ENCODE assay signal across 20 mouse cellular contexts in genomic region chr2:27037008-27037407, GRCm38 (mm10). TPM values are rescaled to one million over a fixed set of nuclear protein-coding genes. Genes with fewer than 3 reads are reported as not detected.
DNase-seq lines count a peak whose midpoint lies in the region; ATAC-seq and TF ChIP-seq lines count a peak whose summit lies in the region.
"Had no signal": no experiment of that assay in that cellular context is flagged by ENCODE, and none has a peak within 500 bp of the region (broad histone marks: within the 10 kb centered on the region; RNA-seq: fewer than 3 reads in every experiment).

No protein-coding gene starts in this region.

- no peak for TF ChIP-seq CTCF in midbrain, postnatal 0 days (IDR thresholded peaks at IDR 0.05)

- peaks cover 3% of the 10 kb centered on the region; the same call in 1 of the 2 replicates for H3K4me1 ChIP-seq in kidney, embryonic 15.5 days
- H3K4me1 ChIP-seq in midbrain, embryonic 13.5 days (replicated peaks): no peaks in the 10 kb centered on the region
- H3K4me1 ChIP-seq in midbrain, postnatal 0 days (ENCODE audit: insufficient read depth, low read length): no peaks in the 10 kb centered on the region
- H3K4me1 ChIP-seq: midbrain, embryonic 15.5 days had no signal

- no peaks in the 10 kb centered on the region for H3K36me3 ChIP-seq in kidney, embryonic 15.5 days
- no peaks in the 10 kb centered on the region for H3K36me3 ChIP-seq in midbrain, embryonic 13.5 days
- H3K36me3 ChIP-seq in midbrain, postnatal 0 days (ENCODE audit: insufficient read depth, low read length): no peaks in the 10 kb centered on the region
- H3K36me3 ChIP-seq in myocyte (ENCODE audit: control insufficient read depth, insufficient read depth): no peaks in the 10 kb centered on the region
- H3K36me3 ChIP-seq: forebrain, embryonic 12.5 days; G1E; liver, embryonic 15.5 days; midbrain, embryonic 15.5 days had no signal

- intact Hi-C loops in heart, postnatal 14 days (cut with DNase I): no loop called here

- TF ChIP-seq POLR2A in myocyte (IDR thresholded peaks at IDR 0.05; ENCODE audit: insufficient read length, low read depth): no peak

- no peak overlapping the region for H3ac ChIP-seq in myocyte (ENCODE audit: control insufficient read depth, insufficient read length)

- no peaks in the 10 kb centered on the region for H3K27me3 ChIP-seq in kidney, embryonic 15.5 days
- peaks cover 5% of the 10 kb centered on the region; the same call in 1 of the 2 replicates for H3K27me3 ChIP-seq in midbrain, embryonic 13.5 days
- H3K27me3 ChIP-seq in midbrain, postnatal 0 days (ENCODE audit: insufficient read depth, low read length): no peaks in the 10 kb centered on the region
- peaks cover 35% of the 10 kb centered on the region for H3K27me3 ChIP-seq in myocyte (ENCODE audit: control insufficient read depth, insufficient read depth, insufficient read length)
- H3K27me3 ChIP-seq: liver, embryonic 15.5 days; midbrain, embryonic 15.5 days had no signal

- DNase-seq in kidney, postnatal 4 days: no peak
- no peak for DNase-seq in midbrain, postnatal 0 days (ENCODE audit: low spot score)
- DNase-seq in R1 (ENCODE audit: low read depth, low spot score): peak; percentile 64
- no peak for DNase-seq in heart, postnatal 14 days
- DNase-seq: adrenal gland, adult 8-10 months; cerebellum, postnatal 10 days; gastrocnemius, postnatal 14 days; heart, postnatal 10 days; kidney, adult 2 months; right cerebral cortex, postnatal 14 days had no signal

- no peak overlapping the region for H3K4me2 ChIP-seq in kidney, embryonic 15.5 days
- no peak overlapping the region for H3K4me2 ChIP-seq in midbrain, embryonic 13.5 days (replicated peaks)
- H3K4me2 ChIP-seq in midbrain, postnatal 0 days (ENCODE audit: low read depth, low read length, poor library complexity, severe bottlenecking): no peak overlapping the region
- peak overlapping the region; percentile 46 for H3K4me2 ChIP-seq in myocyte (ENCODE audit: low read depth)
- H3K4me2 ChIP-seq: forebrain, embryonic 12.5 days; liver, embryonic 15.5 days; midbrain, embryonic 15.5 days had no signal

- no peak overlapping the region for H3K9ac ChIP-seq in kidney, embryonic 15.5 days
- 0 out of 2 replicates have a peak overlapping the region, but pooled peaks have one; percentile 32 for H3K9ac ChIP-seq in midbrain, embryonic 13.5 days (replicated peaks)
- H3K9ac ChIP-seq in midbrain, postnatal 0 days (replicated peaks; ENCODE audit: low read length, poor library complexity, severe bottlenecking): no peak overlapping the region
- H3K9ac ChIP-seq: forebrain, embryonic 12.5 days; liver, embryonic 15.5 days; midbrain, embryonic 15.5 days had no signal

- H3K4me3 ChIP-seq in kidney, embryonic 15.5 days (replicated peaks): no peak overlapping the region
- H3K4me3 ChIP-seq in midbrain, embryonic 13.5 days (replicated peaks): no peak overlapping the region
- H3K4me3 ChIP-seq in midbrain, postnatal 0 days (ENCODE audit: low read depth, low read length): no peak overlapping the region
- no peak overlapping the region for H3K4me3 ChIP-seq in myocyte
- H3K4me3 ChIP-seq: forebrain, embryonic 12.5 days; liver, embryonic 15.5 days; midbrain, embryonic 15.5 days had no signal

- peak; percentile 49; the same call in 1 of the 2 replicates for ATAC-seq in kidney, embryonic 15.5 days (replicated peaks; ENCODE audit: low FRiP score)
- no peak for ATAC-seq in midbrain, embryonic 13.5 days
- no peak for ATAC-seq in midbrain, postnatal 0 days (ENCODE audit: low FRiP score)
- ATAC-seq: midbrain, embryonic 15.5 days had no signal

- H3K27ac ChIP-seq in kidney, embryonic 15.5 days: no peak overlapping the region
- no peak overlapping the region for H3K27ac ChIP-seq in midbrain, embryonic 13.5 days
- H3K27ac ChIP-seq in midbrain, postnatal 0 days (ENCODE audit: low read depth, low read length): no peak overlapping the region
- H3K27ac ChIP-seq: forebrain, embryonic 12.5 days; liver, embryonic 15.5 days; midbrain, embryonic 15.5 days had no signal

- no peaks in the 10 kb centered on the region for H3K79me2 ChIP-seq in myocyte (ENCODE audit: control insufficient read depth, insufficient read depth)

- WGBS in kidney, embryonic 15.5 days: 57% methylated on average over 4 of the region's 4 CpGs
- 59% methylated on average over 4 of the region's 4 CpGs for WGBS in midbrain, embryonic 13.5 days
- WGBS in midbrain, postnatal 0 days: 67% methylated on average over 4 of the region's 4 CpGs

- no peaks in the 10 kb centered on the region for H3K9me3 ChIP-seq in kidney, embryonic 15.5 days (replicated peaks)
- H3K9me3 ChIP-seq in midbrain, embryonic 13.5 days: no peaks in the 10 kb centered on the region
- H3K9me3 ChIP-seq in midbrain, postnatal 0 days (ENCODE audit: low read length): no peaks in the 10 kb centered on the region
- H3K9me3 ChIP-seq: forebrain, embryonic 12.5 days; G1E; liver, embryonic 15.5 days; midbrain, embryonic 15.5 days had no signal

TF ChIP-seq in myocyte, 11 proteins besides CTCF, POLR2A, EP300 and RAD21:
- TF ChIP-seq REST (IDR thresholded peaks at IDR 0.05; ENCODE audit: insufficient read depth, insufficient read length) (no peak), TCF3 (IDR thresholded peaks at IDR 0.05; ENCODE audit: insufficient read length, low read depth) (no peak), CEBPB (IDR thresholded peaks at IDR 0.05; ENCODE audit: insufficient read depth, poor library complexity, severe bottlenecking) (no peak), MYOG (IDR thresholded peaks at IDR 0.05; ENCODE audit: control insufficient read depth in 1 of 3, insufficient read depth in 1 of 3, insufficient read length in 2 of 3, low read depth in 2 of 3) (no peak), MYOD1 (IDR thresholded peaks at IDR 0.05; ENCODE audit: control insufficient read depth in 1 of 3, insufficient read length in 2 of 3, low read depth in 2 of 3) (no peak), POLR2AphosphoS2 (IDR thresholded peaks at IDR 0.05; ENCODE audit: insufficient read length, low read depth) (no peak), E2F4 (IDR thresholded peaks at IDR 0.05; ENCODE audit: insufficient read depth) (no peak), USF1 (IDR thresholded peaks at IDR 0.05; ENCODE audit: low read depth) (no peak), TCF12 (IDR thresholded peaks at IDR 0.05; ENCODE audit: insufficient read depth, poor library complexity, severe bottlenecking) (no peak), SRF (IDR thresholded peaks at IDR 0.05; ENCODE audit: control insufficient read depth, insufficient read length, low read depth) (no peak), MAX (IDR thresholded peaks at IDR 0.05; ENCODE audit: low read depth) (no peak)

RNA-seq across cellular contexts. Expression of gene Slc2a6, which starts 9.2 kb away (rescaled TPM):
- 0.31 and 0.96 TPM in 2 replicates for polyA plus RNA-seq in kidney, embryonic 15.5 days (2015; fragmentation: Nextera tagmentation; extraction: Ambion mirVana)
- 3.6 and 3.8 TPM in 2 replicates for polyA plus RNA-seq in midbrain, embryonic 13.5 days (2015; fragmentation: Nextera tagmentation; extraction: Ambion mirVana)
- total RNA-seq in midbrain, postnatal 0 days (2014; rRNA removed): 23.8 and 31.8 TPM in 2 replicates
- polyA plus RNA-seq in midbrain, postnatal 0 days (2015; fragmentation: Nextera tagmentation; extraction: Ambion mirVana): 14.4 and 14.8 TPM in 2 replicates
- 102 TPM for polyA plus RNA-seq in myocyte (2012; fragmentation: generic; extraction: Trizol)
- total RNA-seq in heart, postnatal 14 days (2021): under 1 TPM; 0.41 TPM
- polyA plus RNA-seq: G1E had no signal

RNA-seq across cellular contexts. Expression of gene Cacfd1, which starts 27.3 kb away (rescaled TPM):
- 61.0 and 66.1 TPM in 2 replicates for polyA plus RNA-seq in kidney, embryonic 15.5 days (2015; fragmentation: Nextera tagmentation; extraction: Ambion mirVana)
- polyA plus RNA-seq in midbrain, embryonic 13.5 days (2015; fragmentation: Nextera tagmentation; extraction: Ambion mirVana): 130 and 132 TPM in 2 replicates
- 52.8 and 63.0 TPM in 2 replicates for total RNA-seq in midbrain, postnatal 0 days (2014; rRNA removed)
- 97.1 and 98.8 TPM in 2 replicates for polyA plus RNA-seq in midbrain, postnatal 0 days (2015; fragmentation: Nextera tagmentation; extraction: Ambion mirVana)
- 22.8 TPM for polyA plus RNA-seq in myocyte (2012; fragmentation: generic; extraction: Trizol)
- total RNA-seq in heart, postnatal 14 days (2021): 10 to 100 TPM; 32.4 to 37.2 TPM

RNA-seq across cellular contexts. Expression of gene Mymk, which starts 35.0 kb away (rescaled TPM):
- polyA plus RNA-seq in kidney, embryonic 15.5 days (2015; fragmentation: Nextera tagmentation; extraction: Ambion mirVana): 3.4 and 5.3 TPM in 2 replicates
- not detected in 2 replicates for polyA plus RNA-seq in midbrain, embryonic 13.5 days (2015; fragmentation: Nextera tagmentation; extraction: Ambion mirVana)
- 0.16 TPM in 1 of 2 replicates, not detected in the other for total RNA-seq in midbrain, postnatal 0 days (2014; rRNA removed)
- polyA plus RNA-seq in midbrain, postnatal 0 days (2015; fragmentation: Nextera tagmentation; extraction: Ambion mirVana): 0.15 TPM in 1 of 2 replicates, not detected in the other
- polyA plus RNA-seq in myocyte (2012; fragmentation: generic; extraction: Trizol): 1,410 TPM
- not detected for total RNA-seq in heart, postnatal 14 days (2021)
- total RNA-seq: heart, adult 8-10 months; megakaryocyte progenitor cell, adult 5-6 weeks had no signal
- polyA plus RNA-seq: G1E; testis, adult 2 months had no signal

RNA-seq across cellular contexts. Expression of gene Adamtsl2, which starts 42.2 kb away (rescaled TPM):
- 1.3 and 1.7 TPM in 2 replicates for polyA plus RNA-seq in kidney, embryonic 15.5 days (2015; fragmentation: Nextera tagmentation; extraction: Ambion mirVana)
- 6.0 and 6.9 TPM in 2 replicates for polyA plus RNA-seq in midbrain, embryonic 13.5 days (2015; fragmentation: Nextera tagmentation; extraction: Ambion mirVana)
- total RNA-seq in midbrain, postnatal 0 days (2014; rRNA removed): 14.3 and 17.0 TPM in 2 replicates
- 7.3 and 9.3 TPM in 2 replicates for polyA plus RNA-seq in midbrain, postnatal 0 days (2015; fragmentation: Nextera tagmentation; extraction: Ambion mirVana)
- polyA plus RNA-seq in myocyte (2012; fragmentation: generic; extraction: Trizol): 17.6 TPM
- 10 to 100 TPM; 27.9 to 36.3 TPM for total RNA-seq in heart, postnatal 14 days (2021)
- total RNA-seq: megakaryocyte progenitor cell, adult 5-6 weeks had no signal
- polyA plus RNA-seq: G1E had no signal

Comparison
In these comparisons a context has a peak if more than half of its experiments do, and no peak if none do; other contexts are left out.
1. RNA of gene Mymk, which starts 35.0 kb away (polyA plus RNA-seq): 1,410 TPM in myocyte (single experiment); 3.4 to 5.3 TPM in kidney, embryonic 15.5 days, 0.15 TPM in midbrain, postnatal 0 days and not detected in midbrain, embryonic 13.5 days; every median in the first group is over 100 times any median in the second.